Mouse (Mus musculus) thymus, postnatal 14 days (tissue): Measurements from ENCODE around the gene Sema3f.

Experiments
- DNase-seq: peaks from one replicate; pipeline ENCODE4 v3.0.0; 2021

Gene Sema3f

GRCm38 (mm10) chr9:107631861-107632260, 78.4 kb downstream of the Sema3f start:
- no peak for DNase-seq
